Mouse (Mus musculus) hematopoietic stem cell, adult 5-6 weeks (primary cell): ENCODE results near the gene Hist1h4h. TPM values are rescaled to one million over a fixed set of nuclear protein-coding genes. Genes with fewer than 3 reads are reported as not detected.

Source experiments
- total RNA-seq: library from RNA; stranded (forward); fragments of 172-1452, 232-1000 nt; gene quantifications from 2 replicates; pipeline ENCODE4 v1.2.3, GENCODE M21; 2017

The Hist1h4h gene
- total RNA-seq, 1 experiment from 2014 or later: 427 TPM

Other genes with a start within 250 kb of the Hist1h4h start
- gene Zfp322a, start 161.8 kb upstream of the Hist1h4h start, total RNA-seq: 53.6 and 57.6 TPM in 2 replicates
- 12.5 and 18.7 TPM in 2 replicates for gene Abt1, start 107.2 kb upstream of the Hist1h4h start, total RNA-seq
- 0.20 TPM in 1 of 2 replicates, not detected in the other for gene Btn1a1, start 65.1 kb upstream of the Hist1h4h start, total RNA-seq
- gene Btn2a2, start 42.2 kb upstream of the Hist1h4h start, total RNA-seq: not detected in 2 replicates
- 1,050 and 1,435 TPM in 2 replicates for gene Hist1h2af, start 2.9 kb downstream of the Hist1h4h start, total RNA-seq
- gene Hist1h3g, start 4.4 kb downstream of the Hist1h4h start, total RNA-seq: 35.1 and 72.3 TPM in 2 replicates
- 47.7 and 59.1 TPM in 2 replicates for gene Hist1h2bh, start 12.3 kb downstream of the Hist1h4h start, total RNA-seq
- gene Hist1h3f, start 13.0 kb downstream of the Hist1h4h start, total RNA-seq: 45.4 and 80.4 TPM in 2 replicates
- 943 and 1,781 TPM in 2 replicates for gene Hist1h4f, start 20.6 kb downstream of the Hist1h4h start, total RNA-seq
- 39.0 and 69.9 TPM in 2 replicates for gene Hist1h1d, start 22.2 kb downstream of the Hist1h4h start, total RNA-seq
- 153 and 296 TPM in 2 replicates for gene Hist1h3e, start 31.3 kb downstream of the Hist1h4h start, total RNA-seq
- 87.5 and 265 TPM in 2 replicates for gene Hist1h2ae, start 40.2 kb downstream of the Hist1h4h start, total RNA-seq
- 765 and 915 TPM in 2 replicates for gene Hist1h2bg, start 40.3 kb downstream of the Hist1h4h start, total RNA-seq
- gene Hist1h2bf, start 43.1 kb downstream of the Hist1h4h start, total RNA-seq: 223 and 278 TPM in 2 replicates
- 346 and 539 TPM in 2 replicates for gene Hist1h2ad, start 43.3 kb downstream of the Hist1h4h start, total RNA-seq
- gene Hist1h3d, start 44.7 kb downstream of the Hist1h4h start, total RNA-seq: 76.7 and 84.0 TPM in 2 replicates
- 639 and 801 TPM in 2 replicates for gene Hist1h4d, start 50.5 kb downstream of the Hist1h4h start, total RNA-seq
- 51.7 and 72.2 TPM in 2 replicates for gene Hist1h2be, start 90.1 kb downstream of the Hist1h4h start, total RNA-seq
- gene Hist1h1e, start 91.5 kb downstream of the Hist1h4h start, total RNA-seq: 102 and 170 TPM in 2 replicates
- gene Hist1h2ac, start 152.9 kb downstream of the Hist1h4h start, total RNA-seq: 45.3 and 83.9 TPM in 2 replicates
- 109 and 180 TPM in 2 replicates for gene Hist1h2bc, start 153.1 kb downstream of the Hist1h4h start, total RNA-seq
- gene Hist1h1t, start 164.8 kb downstream of the Hist1h4h start, total RNA-seq: not detected in 2 replicates
- 140 and 291 TPM in 2 replicates for gene Hist1h4c, start 167.4 kb downstream of the Hist1h4h start, total RNA-seq
- 3.1 TPM in 2 replicates for gene Hfe, start 179.8 kb downstream of the Hist1h4h start, total RNA-seq
- gene Hist1h1c, start 207.8 kb downstream of the Hist1h4h start, total RNA-seq: 345 and 598 TPM in 2 replicates
- gene Hist1h3c, start 214.6 kb downstream of the Hist1h4h start, total RNA-seq: 240 and 585 TPM in 2 replicates
- 2,012 and 2,201 TPM in 2 replicates for gene Hist1h2bb, start 215.7 kb downstream of the Hist1h4h start, total RNA-seq
- gene Hist1h2ab, start 220.1 kb downstream of the Hist1h4h start, total RNA-seq: 1,198 and 1,437 TPM in 2 replicates
- gene Hist1h3b, start 221.2 kb downstream of the Hist1h4h start, total RNA-seq: 224 and 348 TPM in 2 replicates
- gene Hist1h4b, start 226.0 kb downstream of the Hist1h4h start, total RNA-seq: 208 and 415 TPM in 2 replicates
- gene Hist1h4a, start 230.2 kb downstream of the Hist1h4h start, total RNA-seq: 237 and 336 TPM in 2 replicates
- gene Hist1h3a, start 231.3 kb downstream of the Hist1h4h start, total RNA-seq: 207 and 294 TPM in 2 replicates
- gene Hist1h1a, start 232.6 kb downstream of the Hist1h4h start, total RNA-seq: 1,426 and 1,487 TPM in 2 replicates
- gene Trim38, start 238.9 kb downstream of the Hist1h4h start, total RNA-seq: not detected in 2 replicates